Mouse (Mus musculus) frontal cortex, adult (tissue): ENCODE measurements at regions not wholly inside any gene's neighbourhood (a gene's known extent, or its start where the extent isn't known, plus 50 kb on each side); places are given as distances from the start of the nearest gene placed in this dataset.

Source experiments
- ATAC-seq: cut with Nextera tagmentation; 2 replicates; pipeline ENCODE4 v1.9.2; 2017; ENCODE audit warnings: mild to moderate bottlenecking, moderate library complexity, mixed read lengths; ENCODE audit not compliant: low TSS enrichment

- ATAC-seq: no peak
These were observed 136.9 kb downstream of the Uaca start for GRCm38 (mm10) chr9:60931290-60931689.

DNA sequence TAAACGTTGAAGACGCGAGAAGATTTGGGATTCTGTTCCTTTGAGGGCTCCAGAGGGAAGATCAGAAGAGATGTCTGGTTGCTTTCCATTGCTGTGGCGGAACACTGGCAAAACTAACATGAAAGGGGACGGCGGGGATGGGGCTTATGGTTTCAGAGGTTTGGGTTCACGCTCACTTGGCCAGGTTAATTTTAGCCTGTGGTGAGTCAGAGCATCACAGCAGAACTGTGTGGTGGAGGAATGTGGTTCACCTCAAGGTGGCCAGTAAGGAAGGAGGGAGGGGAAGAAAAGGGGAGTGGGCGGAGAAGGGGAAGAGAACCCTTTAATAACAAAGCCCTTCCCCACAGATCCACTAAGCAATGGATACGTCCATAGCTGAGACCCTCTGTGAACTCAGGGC, 142.6 kb downstream of the Uaca start:
- ATAC-seq: no peak

DNA sequence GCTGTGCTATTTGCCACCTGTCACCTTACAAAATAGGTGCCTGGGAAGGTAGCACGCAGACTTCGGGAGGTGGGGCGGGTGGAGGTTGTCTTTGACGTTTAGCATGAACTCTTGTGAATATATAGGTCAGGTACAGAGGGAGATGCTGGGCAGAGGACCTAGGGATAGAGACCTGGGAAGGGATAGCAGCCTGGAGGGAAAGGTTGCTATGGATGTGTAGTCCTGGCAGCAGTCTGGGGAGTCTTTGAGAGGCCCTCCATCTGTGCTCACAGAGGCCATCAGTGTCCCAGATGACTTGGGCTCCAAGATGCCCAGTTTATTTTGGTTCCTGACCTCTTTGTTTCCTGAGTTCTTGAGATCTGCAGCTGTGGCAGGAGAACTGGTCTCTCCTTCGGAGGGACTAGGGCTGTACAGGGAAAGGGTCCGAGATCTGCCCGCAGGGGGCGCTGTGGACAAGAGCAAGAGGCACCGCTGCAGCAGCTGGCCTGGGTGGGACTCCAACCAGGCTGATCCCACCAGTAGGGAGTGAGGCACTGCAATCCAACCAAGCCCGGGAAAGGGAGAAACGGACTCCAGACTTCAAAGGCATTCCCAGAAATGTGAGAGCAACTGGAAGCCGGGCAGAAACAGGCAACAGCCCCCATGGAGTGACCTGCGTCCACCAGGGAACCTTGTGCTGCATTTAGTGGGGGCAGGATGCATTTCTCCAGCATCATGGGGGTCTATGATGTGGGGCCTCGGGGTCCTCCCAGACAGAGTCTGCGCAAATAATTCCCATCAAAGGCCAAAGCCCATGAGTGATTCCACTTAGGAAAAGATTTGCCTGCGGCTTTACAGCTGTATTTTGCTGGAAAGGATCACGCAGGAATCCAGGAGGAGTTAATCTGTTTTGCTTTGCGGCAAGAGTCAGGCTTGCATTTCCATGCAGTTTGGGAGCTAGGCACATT, 145.8 kb downstream of the Uaca start:
- ATAC-seq: no peak

DNA sequence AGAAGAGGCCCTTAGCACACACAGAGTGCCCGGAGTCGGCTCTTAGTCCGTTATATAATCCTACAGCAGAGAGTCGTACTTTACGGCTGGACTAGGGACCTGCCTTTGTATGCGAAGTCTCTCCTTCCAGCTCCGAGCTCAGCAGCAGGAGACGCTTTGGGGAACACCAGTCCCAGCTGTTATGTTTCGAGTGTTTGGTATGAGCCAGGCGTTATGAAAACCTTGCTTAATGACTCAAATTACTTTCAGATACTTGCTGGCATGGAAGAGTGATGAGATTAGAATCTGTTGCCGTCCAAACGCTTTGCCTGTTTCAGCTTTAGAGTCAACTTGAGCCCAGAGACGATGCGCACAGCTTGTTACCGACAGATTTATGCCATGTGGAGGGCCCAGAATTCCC, 153.0 kb downstream of the Uaca start:
- no peak for ATAC-seq

DNA sequence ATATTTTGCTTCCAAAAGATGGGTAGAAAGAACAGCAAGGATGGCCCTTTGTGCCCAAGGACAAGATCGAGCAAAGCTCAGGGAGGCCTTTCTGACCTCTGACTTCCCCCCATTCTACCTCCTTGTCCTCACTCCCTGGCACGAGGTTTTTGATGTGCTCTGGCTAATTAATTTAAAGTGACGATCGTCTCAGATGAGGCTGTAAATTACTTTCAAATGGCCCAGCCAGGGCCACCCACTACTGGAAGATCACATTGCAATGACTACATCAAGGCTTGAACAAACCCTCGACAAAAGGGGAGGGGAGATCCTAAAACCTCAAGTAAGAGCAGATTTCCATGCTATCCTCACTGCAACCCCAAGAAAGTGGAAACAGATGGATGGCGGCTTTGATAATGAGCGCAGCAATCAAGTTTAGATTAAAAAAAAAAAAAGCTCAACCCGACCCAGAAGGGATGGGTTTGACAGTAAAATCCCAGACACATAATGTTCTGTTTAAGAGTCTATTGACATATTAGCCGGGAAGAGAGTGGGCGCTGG, 154.3 kb downstream of the Uaca start:
- ATAC-seq: no peak

DNA sequence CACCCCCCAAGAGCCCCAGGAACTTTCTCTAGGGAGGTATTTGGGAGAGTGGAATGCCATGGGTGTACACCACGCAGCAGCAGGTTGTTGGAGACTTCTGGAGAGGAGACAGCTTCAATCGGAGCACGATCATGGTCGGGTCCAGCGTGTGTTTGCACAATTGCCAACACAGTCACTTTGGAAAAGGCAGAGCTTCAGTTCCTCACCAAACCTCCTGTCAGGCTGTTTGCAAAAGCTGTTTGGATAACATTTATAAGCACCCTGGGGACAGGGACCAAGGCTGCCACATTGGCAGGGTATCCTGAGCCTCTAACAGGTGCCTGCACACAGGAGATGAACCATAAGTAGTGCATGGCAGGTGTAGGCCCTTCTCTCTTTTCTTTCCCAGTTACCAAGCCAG, 155.8 kb downstream of the Uaca start:
- ATAC-seq: no peak

DNA sequence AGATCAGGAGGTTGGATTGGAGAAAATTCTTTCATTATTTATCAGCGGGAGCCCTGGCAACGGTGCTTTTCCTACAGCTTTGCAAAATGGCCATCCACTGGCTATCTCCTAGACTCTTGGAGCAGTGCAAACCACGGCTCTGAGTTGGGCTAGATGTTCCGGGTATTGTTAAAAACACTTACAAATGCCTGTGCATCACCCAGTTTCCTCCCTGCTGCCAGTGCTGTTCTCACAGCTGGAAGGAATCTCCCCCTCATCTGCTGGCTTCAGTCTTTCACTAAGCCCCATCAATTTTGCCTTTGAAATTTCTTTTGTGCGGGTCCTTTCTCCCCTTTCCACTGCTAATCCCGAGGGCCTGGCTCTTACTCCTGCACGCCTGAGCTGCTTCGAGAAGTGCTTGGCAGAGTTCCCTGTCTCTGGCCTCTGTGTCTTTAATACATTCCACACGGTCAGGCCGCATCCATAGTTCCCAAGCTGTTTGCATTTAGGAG, 156.8 kb downstream of the Uaca start:
- ATAC-seq: no peak

GRCm38 (mm10) chr9:60957438-60957837, 163.1 kb downstream of the Uaca start:
- no peak for ATAC-seq

DNA sequence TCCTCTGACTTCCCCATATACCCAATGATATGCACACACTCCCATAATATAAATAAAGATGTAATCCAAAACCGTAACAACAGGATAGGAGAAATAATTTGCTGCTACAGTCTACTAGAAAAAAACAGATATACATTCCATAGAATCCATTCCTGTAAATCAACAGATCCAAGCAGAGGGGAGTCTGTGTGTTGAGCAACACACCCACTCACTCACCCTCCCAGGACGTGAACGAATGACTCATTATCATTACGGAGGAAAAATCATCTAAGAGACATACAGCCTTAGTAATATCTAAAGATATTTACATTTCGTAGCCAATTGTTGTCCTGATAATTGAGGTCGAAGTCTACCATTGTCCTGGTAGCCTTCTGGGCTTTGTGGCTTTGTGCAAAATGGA, 165.2 kb downstream of the Uaca start:
- no peak for ATAC-seq

DNA sequence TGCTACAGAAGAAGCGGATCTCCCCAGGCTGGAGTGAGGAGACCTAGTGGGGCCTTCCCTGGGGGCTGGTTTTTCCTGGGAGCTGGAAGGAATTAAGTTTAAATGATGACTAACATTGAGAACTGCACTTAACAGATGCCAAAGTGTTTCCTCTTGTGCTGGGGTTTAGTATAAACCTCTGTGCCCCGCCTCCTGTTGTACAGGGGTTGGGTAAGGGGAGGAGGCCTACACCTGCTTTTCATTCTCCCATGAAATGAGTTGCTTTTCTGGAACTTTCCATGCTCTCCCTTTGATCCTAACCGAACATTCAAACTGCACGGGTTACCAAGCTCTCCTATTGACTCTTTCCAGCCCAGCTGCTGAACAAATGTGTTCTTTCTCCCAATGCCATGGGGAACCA, 167.7 kb downstream of the Uaca start:
- no peak for ATAC-seq

DNA sequence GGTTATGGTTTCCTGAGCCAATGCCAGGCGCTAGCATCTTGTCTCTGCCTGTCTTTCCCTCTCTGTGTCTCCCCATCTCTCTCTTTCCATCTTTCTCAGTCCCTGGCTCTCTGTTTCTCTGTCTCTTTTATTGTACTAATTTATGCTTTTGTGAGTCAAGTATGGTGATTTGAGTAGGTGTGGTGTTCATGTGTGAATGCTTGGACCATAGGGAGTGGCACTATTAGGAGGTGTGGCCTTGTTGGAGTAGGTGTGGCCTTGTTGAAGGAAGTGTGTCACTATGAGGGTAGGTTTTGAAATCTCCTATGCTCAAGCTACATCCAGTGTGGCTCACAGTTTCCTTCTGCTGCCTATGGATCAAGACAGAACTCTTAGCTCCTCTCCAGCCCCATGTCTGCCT, 171.3 kb downstream of the Uaca start:
- no peak for ATAC-seq

DNA sequence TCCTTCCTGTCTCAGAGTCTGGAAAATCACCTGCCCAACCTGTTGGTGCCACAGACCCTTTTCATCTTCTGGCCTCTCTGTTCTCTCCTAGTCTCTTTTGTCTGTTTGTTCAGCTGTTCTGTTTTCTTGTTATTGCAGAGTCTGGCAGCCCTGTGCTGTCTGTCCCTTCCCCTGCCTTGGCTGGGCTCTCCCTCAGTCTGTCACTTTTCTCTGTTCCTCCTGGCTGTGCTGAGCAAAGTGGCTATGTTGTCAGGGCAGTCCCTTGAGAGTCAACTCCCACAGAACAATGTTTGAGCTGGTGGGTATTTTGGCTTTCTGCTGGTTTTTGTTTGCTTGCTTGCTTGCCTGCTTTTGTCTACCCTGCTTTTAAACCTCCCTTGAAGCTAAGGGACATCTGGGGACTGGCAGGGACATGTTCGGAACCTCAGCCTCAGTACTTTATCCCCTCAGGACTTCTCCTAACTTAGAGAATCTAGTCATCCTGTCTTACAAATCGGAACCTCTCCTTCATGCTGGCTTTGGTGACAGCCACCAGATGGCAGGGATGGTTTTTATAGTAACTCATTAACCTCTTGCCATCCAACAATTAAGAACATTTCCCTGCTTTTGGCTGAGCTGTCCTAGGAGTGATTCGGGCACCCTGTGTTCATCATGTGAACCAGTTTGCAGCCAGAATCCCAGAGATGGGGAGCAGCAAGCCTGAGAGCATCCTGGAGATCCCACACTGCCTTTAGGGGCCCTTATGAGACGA, 174.1 kb downstream of the Uaca start:
- ATAC-seq: no peak

GRCm38 (mm10) chr9:60972201-60972910, 178.0 kb downstream of the Uaca start:
- no peak for ATAC-seq

DNA sequence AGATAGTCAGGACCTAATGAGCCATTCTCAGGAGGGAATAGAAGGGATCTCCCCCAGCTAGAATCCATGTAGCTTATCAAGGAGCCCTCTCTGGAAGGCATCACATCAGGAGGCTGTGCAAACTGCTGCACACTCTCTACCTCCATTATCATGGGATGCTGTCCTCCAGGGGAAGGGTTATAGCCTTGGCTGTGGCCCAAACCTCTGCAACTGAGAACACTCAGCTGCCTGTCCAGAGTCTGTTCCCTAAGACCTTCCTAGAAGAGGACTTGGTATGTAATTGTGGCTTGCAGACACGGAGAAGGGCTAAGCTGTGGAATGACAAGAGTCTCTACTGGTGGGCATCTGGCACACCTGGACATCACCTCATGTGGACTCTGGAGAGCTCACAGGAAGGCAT, 180.2 kb downstream of the Uaca start:
- no peak for ATAC-seq

- no peak for ATAC-seq
These were observed 188.2 kb downstream of the Uaca start for GRCm38 (mm10) chr9:60982383-60983085.

DNA sequence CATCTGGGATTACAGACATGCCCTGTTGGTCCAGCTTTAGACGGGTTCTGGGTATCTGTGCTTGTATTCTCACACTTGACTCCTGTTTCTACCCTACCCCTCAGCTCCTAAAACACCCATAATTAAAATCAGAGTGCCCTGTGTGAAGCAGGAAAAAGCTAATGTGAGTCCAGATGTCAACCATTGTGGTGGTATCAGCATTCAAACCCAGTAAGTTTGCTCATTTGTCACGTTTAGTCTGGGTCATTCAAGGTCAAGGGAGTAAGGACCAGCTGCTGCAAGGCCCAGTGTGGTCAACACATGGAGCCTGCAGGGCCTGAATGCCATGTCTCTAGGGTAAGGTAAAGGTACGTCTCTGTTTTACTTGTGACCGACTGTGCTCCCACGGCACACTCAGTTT, 188.9 kb downstream of the Uaca start:
- ATAC-seq: no peak

DNA sequence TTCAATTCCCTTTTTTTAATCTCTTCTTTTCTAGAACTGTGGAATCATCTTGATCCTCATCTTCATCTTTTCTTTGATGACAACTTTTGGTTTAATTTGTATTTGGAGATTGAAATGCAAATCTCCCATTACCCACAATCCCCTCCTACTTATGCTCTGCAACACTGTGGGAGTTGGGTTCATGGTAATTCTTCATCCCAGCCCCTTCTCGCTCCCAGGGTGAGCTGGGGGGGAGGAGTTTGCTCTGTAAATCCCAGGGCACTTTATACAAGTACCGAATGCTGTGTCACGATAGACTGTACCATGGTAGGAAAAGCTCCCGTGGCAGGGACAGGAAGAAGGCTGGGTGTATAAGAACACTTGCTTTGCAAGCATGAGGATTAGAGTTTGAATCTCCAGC, 193.8 kb downstream of the Uaca start:
- no peak for ATAC-seq

GRCm38 (mm10) chr9:60989670-60990391, 195.5 kb downstream of the Uaca start:
- no peak for ATAC-seq

- ATAC-seq: no peak; the same call in 1 of the 2 replicates
These were observed 197.2 kb downstream of the Uaca start for GRCm38 (mm10) chr9:60991509-60991908.

GRCm38 (mm10) chr9:60993661-60994060, 199.3 kb downstream of the Uaca start:
- no peak for ATAC-seq

GRCm38 (mm10) chr9:60995096-60995495, 200.8 kb downstream of the Uaca start:
- ATAC-seq: no peak
